Mouse (Mus musculus) cortical plate, adult 2 months (tissue): ENCODE data around the gene Prtg. TPM values are rescaled to one million over a fixed set of nuclear protein-coding genes. Genes with fewer than 3 reads are reported as not detected.

Experiments
- H3K27ac ChIP-seq: fragments of 200-500 bp; 2 replicates; pipeline ENCODE4 v1.5.1; 2012; ENCODE audit warnings: low read length, control low read depth, inconsistent platforms; ENCODE audit not compliant: insufficient read depth
- H3K4me1 ChIP-seq: fragments of 200-500 bp; 2 replicates; pipeline ENCODE4 v1.6.1; 2011; ENCODE audit warnings: low read length; ENCODE audit not compliant: control insufficient read depth, insufficient read depth
- H3K4me3 ChIP-seq: fragments of 200-500 bp; 2 replicates; pipeline ENCODE4 v1.5.1; 2011; ENCODE audit warnings: mild to moderate bottlenecking, low read length, control low read depth; ENCODE audit not compliant: insufficient read depth
- CTCF ChIP-seq: fragments of 200-500 bp; IDR thresholded peaks from 2 replicates; pipeline ENCODE4 v1.5.1; 2011; ENCODE audit warnings: mild to moderate bottlenecking, control low read depth, low read length; ENCODE audit not compliant: insufficient read depth; ENCODE audit errors: extremely low read depth
- POLR2A ChIP-seq: fragments of 200-500 bp; IDR thresholded peaks from 2 replicates; pipeline ENCODE4 v1.6.1; 2011; ENCODE audit warnings: mild to moderate bottlenecking, low read length, control low read depth; ENCODE audit not compliant: insufficient read depth; ENCODE audit errors: extremely low read depth
- polyA plus RNA-seq: library from polyadenylated mRNA; depleted of rRNA; stranded (reverse); fragments of >200 nt; gene quantifications from 2 replicates; pipeline ENCODE4 v1.2.3, GENCODE M21; 2012; rRNA removed

Prtg gene
- 0.84 and 0.93 TPM in 2 replicates for polyA plus RNA-seq

DNA sequence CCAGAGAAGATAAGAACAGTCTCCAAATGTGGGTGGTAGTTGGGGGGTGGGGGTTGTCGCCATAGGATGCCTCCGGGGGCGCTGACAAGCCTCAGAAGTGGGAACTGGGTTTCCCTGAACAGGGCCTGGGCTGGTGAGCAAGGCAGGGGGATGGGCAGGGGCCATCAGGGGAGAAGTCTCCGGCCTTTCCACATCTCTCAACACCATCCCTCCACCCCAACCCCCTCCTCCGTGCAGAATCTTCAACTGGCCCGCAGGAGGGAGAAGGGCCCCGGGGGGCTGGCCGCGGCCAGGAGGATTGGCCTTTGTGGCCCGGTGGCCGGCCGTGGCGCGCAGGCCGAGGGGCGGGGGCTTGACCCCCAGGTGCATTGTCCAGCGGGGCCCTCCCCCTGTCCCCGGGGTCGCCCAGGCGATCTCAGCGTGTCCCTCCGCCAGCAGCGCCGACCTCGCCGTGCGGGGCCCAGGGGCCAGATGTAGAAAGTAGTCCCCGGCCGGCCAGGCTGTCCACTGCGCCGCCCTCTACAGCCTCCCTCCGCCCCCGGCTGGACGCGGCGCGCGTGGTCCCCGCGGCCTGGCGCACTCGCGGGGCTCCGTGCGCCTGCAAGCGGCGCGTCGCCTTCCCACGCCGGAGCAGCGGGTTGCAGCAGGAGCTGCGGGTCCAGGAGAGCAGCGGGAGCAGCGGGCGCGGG lies at the start of gene Prtg:
TSS of gene Prtg (plus strand) at position 144 of the 689 bp plus-strand sequence.
- TF ChIP-seq POLR2A (no peak), CTCF (no peak)
- peak within 1 kb of the TSS; percentile 97 for H3K27ac ChIP-seq

DNA sequence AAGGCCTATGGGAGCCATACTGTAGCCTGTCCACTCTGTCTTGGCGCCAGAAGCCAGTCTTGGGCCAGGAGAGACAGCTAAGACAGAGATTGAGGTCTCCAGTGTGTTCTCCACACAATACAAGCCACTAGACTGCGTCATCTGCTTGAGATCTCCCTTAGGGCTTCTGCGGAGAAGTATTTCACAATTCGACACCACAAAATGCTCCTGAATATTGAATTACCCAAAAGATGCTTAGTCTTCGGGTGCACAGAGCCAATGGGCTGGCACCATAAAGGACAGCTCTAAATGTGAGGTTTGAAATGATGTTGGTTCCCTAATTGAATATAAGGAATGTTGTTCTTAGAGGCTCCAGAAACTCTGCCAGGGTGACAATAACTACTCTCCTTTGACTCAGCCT lies 49.5 kb upstream of the Prtg start:
- no peak overlapping the region for H3K4me3 ChIP-seq
- H3K27ac ChIP-seq, result no peak overlapping the region
- no peak for TF ChIP-seq POLR2A
- TF ChIP-seq CTCF, result no peak
- H3K4me1 ChIP-seq, result peaks cover 3% of the 10 kb centered on the region; the same call in 1 of the 2 replicates

More for the DNA sequence above, at the start of gene Prtg:
- Histone ChIP-seq H3K4me1 (no peaks in the 10 kb centered on the region), H3K4me3 (peak within 1 kb of the TSS; percentile 83)

DNA sequence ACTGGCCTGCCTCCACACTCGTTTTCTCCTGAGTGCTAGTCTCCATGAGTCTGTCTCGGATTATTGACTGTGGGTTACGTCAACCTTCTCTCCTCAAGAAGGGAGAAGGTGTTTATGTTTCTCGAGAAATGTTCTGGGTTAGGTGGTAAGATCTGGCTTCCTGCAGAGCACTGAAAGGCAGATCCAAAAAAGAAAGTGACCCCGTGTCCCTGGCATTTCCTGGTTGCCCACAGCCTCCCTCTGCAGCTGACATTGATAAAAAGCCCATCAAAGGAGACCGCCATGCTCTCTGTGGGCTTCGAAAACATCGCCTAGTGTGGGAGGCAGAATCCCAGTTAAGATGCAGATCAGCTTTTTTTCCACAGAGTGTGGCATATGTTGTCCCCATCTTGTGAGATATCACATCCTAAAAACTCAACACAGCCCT lies 48.0 kb upstream of the Prtg start:
- H3K27ac ChIP-seq, result no peak overlapping the region

DNA sequence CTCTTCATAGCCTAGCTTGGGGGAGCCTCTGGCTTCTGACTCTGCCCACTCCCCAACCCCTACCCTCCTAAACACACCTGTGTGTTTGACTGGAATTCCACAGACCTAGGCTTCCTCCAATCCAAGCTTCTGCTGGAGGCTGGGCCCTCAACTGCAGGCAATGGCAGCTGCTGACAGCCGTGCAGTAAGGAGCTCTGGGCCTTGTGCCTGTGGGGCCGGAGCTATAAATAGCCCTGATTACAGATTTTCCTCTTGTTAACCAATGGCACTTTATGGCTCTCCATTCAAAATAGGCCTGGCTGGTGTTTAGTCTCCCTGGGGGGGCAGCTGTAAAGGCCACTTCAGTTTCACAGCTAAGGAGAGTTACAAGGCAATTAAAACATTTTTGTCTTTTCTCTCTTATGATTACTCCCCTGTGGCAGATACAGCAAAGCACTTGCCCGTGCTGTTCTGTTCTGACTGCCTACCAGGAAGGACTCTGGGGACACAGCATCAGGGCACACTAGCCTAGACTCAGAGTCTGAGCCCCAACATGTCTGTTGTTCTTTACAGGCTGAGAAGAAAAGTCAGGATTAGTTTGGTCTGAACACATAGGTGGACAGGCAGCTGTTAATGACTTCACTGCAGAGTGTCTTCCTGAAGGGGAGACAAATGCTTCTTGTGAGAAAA lies 43.5 kb upstream of the Prtg start:
- Histone ChIP-seq H3K27ac (no peak overlapping the region), H3K4me1 (peaks cover 3% of the 10 kb centered on the region; the same call in 1 of the 2 replicates), H3K4me3 (no peak overlapping the region)
- TF ChIP-seq POLR2A (no peak), CTCF (no peak)

More for the DNA sequence above, 48.0 kb upstream of the Prtg start:
- TF ChIP-seq POLR2A, result no peak
- TF ChIP-seq CTCF, result no peak
- Histone ChIP-seq H3K4me3 (no peak overlapping the region), H3K4me1 (peaks cover 3% of the 10 kb centered on the region; the same call in 1 of the 2 replicates)

DNA sequence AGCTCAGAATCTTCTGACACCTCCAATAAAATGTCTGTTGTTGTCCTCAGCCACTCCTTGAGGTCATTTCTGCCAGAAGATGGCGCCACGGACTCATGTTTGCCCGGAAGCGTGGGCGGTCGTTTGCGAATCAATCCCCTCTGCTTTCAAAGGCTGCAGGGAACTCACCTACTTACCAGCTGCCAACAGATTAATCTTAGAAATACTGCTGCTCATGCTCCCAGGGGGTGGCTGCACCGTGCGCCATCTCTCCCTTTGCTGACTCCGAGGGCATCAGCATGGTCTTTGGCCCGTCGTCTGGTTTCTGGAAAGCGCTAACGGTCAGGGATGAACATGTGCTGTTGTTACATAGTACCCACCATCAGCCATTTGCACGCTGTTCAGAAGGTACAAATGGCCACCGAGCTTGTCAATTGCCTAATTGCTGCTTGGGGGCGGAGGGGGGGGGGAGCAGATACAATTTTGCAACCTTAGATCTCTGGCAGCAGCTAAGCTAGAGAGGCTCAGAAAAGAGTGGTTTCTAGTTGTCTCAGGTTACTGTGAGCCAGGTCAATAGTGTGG lies 39.8 kb upstream of the Prtg start:
- Histone ChIP-seq H3K4me1 (no peaks in the 10 kb centered on the region), H3K4me3 (peak overlapping the region; percentile 17), H3K27ac (no peak overlapping the region)
- peak; percentile 87 for TF ChIP-seq CTCF
- no peak for TF ChIP-seq POLR2A

DNA sequence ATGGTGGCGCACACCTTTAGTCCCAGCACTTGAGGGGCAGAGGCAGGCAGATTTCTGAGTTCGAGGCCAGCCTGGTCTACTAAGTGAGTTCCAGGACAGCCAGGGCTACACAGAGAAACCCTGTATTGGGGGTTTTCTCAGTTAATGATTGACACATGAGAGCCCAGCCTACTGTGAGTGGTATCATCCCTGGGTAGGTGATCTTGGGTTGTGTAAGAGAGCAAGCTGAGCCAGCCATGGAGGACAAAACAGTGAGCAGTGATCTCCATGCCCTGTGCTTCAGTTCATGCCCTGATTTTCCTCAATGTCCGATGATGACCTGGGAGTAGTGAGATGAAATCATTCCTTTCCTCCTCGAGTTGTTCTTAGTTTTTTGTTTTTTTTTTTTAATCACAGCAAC lies 31.7 kb upstream of the Prtg start:
- H3K4me3 ChIP-seq, result no peak overlapping the region
- no peaks in the 10 kb centered on the region for H3K4me1 ChIP-seq
- TF ChIP-seq CTCF (no peak), POLR2A (no peak)
- H3K27ac ChIP-seq, result no peak overlapping the region

DNA sequence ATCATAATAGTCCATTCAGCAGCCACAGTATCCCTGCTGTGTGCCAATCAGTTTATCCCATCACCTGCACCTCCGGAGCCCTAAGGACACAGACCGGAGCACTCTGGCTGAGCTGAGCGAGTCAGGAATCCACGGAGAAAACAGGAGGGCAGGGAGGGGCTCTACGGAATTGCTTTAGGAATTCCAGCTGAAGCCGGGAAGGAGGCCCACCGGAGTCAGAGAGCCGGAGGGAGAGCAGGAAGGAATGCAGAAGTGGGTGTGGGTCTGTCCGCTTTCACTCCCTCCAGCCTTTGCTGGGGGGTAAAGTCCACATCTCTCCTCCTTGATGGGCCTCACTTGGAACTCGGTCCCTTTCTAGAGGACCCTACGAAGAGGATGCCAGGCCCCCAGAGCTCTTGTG lies 27.7 kb upstream of the Prtg start:
- H3K4me3 ChIP-seq, result no peak overlapping the region
- no peak overlapping the region for H3K27ac ChIP-seq
- H3K4me1 ChIP-seq, result no peaks in the 10 kb centered on the region
- TF ChIP-seq POLR2A (no peak), CTCF (no peak)

DNA sequence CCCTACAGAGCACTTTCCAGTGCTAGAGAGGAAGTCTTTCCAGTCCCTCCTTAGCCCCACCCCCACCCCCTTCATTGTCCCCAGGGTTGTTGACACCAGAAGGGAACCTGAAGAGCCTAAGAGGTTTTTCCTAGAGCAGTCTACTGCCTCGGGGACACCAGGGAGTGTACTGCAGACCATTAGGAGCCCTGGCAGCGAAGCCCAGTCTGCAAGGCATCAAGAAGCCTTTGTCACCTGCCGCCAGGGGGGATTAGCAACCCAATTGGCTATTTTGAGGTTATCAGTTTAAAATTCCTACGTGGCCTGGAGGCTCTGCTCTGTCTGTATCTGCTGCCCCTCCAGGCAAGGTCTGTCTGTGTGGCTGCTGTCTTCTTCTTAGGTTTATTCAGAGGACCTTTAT lies 26.9 kb upstream of the Prtg start:
- Histone ChIP-seq H3K27ac (no peak overlapping the region), H3K4me3 (no peak overlapping the region), H3K4me1 (no peaks in the 10 kb centered on the region)
- no peak for TF ChIP-seq POLR2A

DNA sequence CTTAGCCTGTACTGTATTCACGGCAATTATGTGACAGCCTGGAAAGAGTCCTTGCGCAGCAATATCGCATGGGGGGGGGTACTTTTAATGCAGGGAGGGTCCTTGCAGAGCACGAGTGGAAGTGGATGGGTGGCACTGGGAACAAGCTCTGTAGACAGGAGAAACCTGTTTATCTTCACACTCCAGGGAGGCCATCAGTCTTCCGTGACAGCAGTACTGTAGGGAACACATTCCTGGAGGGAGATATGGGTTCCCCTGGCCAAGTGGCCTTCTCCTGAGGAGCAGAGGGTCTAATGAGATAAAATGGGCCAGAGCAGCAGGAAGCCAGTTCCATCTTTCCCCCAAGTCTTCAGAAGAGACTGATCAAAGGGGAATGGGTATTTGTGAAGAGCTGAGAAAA lies 26.0 kb upstream of the Prtg start:
- TF ChIP-seq POLR2A (no peak), CTCF (no peak)
- Histone ChIP-seq H3K4me1 (no peaks in the 10 kb centered on the region), H3K4me3 (no peak overlapping the region)

DNA sequence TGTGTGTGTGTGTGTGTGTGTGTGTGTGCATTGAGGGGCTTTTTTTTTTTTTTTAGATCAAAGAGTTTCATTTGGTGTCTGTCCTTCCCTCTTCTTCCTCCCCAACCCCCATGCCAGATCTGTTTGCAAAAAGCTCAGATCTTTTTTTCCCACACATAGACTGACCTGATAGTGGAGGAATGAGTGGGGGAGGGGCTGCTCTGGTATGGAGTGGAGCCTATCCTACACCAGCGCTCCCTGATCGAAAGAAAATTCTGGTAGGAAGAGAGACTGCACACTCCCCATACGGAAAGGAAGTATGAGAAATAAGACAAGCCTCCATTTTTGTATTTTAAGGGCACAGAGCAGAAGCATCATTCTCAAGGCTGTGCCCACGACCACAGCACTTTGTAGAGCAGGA lies 25.2 kb upstream of the Prtg start:
- Histone ChIP-seq H3K4me3 (no peak overlapping the region), H3K4me1 (no peaks in the 10 kb centered on the region), H3K27ac (no peak overlapping the region)
- TF ChIP-seq POLR2A (no peak), CTCF (no peak)

More for the DNA sequence above, 26.0 kb upstream of the Prtg start:
- no peak overlapping the region for H3K27ac ChIP-seq
